Mouse (Mus musculus) forebrain, embryonic 13.5 days (tissue): ENCODE measurements around the gene Igsf21. TPM values are rescaled to one million over a fixed set of nuclear protein-coding genes. Genes with fewer than 3 reads are reported as not detected.

Source experiments
- ATAC-seq: fragments of 200-750 bp; cut with Nextera tagmentation; 2 replicates; pipeline ENCODE4 v1.8.0; 2017
- H3K27ac ChIP-seq: fragments of 300-500 bp; sonication (generic); 2 replicates; pipeline ENCODE4 v1.5.1; 2015; ENCODE audit warnings: inconsistent platforms, mild to moderate bottlenecking, moderate library complexity
- H3K27me3 ChIP-seq: fragments of 300-500 bp; sonication (generic); 2 replicates; pipeline ENCODE4 v1.6.1; 2015; ENCODE audit warnings: mild to moderate bottlenecking, inconsistent platforms
- H3K36me3 ChIP-seq: fragments of 300-500 bp; sonication (generic); 2 replicates; pipeline ENCODE4 v1.6.1; 2015; ENCODE audit warnings: mild to moderate bottlenecking, inconsistent platforms; ENCODE audit not compliant: poor library complexity, severe bottlenecking
- H3K4me1 ChIP-seq: fragments of 300-500 bp; sonication (generic); 2 replicates; pipeline ENCODE4 v1.6.1; 2015; ENCODE audit warnings: inconsistent platforms
- H3K4me2 ChIP-seq: fragments of 300-500 bp; sonication (generic); 2 replicates; pipeline ENCODE4 v1.6.1; 2015; ENCODE audit warnings: inconsistent platforms, mild to moderate bottlenecking, moderate library complexity
- H3K4me3 ChIP-seq: fragments of 300-500 bp; sonication (generic); 2 replicates; pipeline ENCODE4 v1.5.1; 2015; ENCODE audit warnings: mild to moderate bottlenecking, inconsistent platforms
- H3K9ac ChIP-seq: fragments of 300-500 bp; sonication (generic); 2 replicates; pipeline ENCODE4 v1.6.1; 2015; ENCODE audit warnings: mild to moderate bottlenecking, inconsistent platforms
- H3K9me3 ChIP-seq: fragments of 300-500 bp; sonication (generic); replicated peaks from 2 replicates; pipeline ENCODE4 v1.6.1; 2016; ENCODE audit warnings: inconsistent platforms
- WGBS: fragments of 180-500 bp; shearing (Covaris S2); methylation state at CpG from one replicate; pipeline ENCODE4 v1.1.7; 2015; 5-methylcytosine and 5-hydroxymethylcytosine counted together
- polyA plus RNA-seq: library from polyadenylated mRNA; unstranded; fragments of >200 nt; fragmentation: Nextera tagmentation; extraction: Ambion mirVana; gene quantifications from 2 replicates; pipeline ENCODE4 v1.2.1, GENCODE M21; 2015

Gene Igsf21
- polyA plus RNA-seq, 1 experiment from 2014 or later: 28.6 TPM

- Histone ChIP-seq H3K4me1 (peaks cover 22% of the 10 kb centered on the region), H3K4me3 (no peak overlapping the region), H3K9me3 (no peaks in the 10 kb centered on the region), H3K9ac (0 out of 2 replicates have a peak overlapping the region, but pooled peaks have one; percentile 26), H3K4me2 (no peak overlapping the region), H3K27me3 (no peaks in the 10 kb centered on the region), H3K36me3 (no peaks in the 10 kb centered on the region), H3K27ac (peak overlapping the region; percentile 55)
- peak; percentile 65 for ATAC-seq
- 45% methylated on average over 11 of the region's 11 CpGs for WGBS
Measured at GRCm38 (mm10) chr4:140084521-140085011, 162.0 kb downstream of the Igsf21 start.

- Histone ChIP-seq H3K4me2 (no peak overlapping the region), H3K9me3 (no peaks in the 10 kb centered on the region), H3K27me3 (no peaks in the 10 kb centered on the region), H3K36me3 (no peaks in the 10 kb centered on the region), H3K4me3 (no peak overlapping the region), H3K27ac (peak overlapping the region; percentile 55; the same call in 1 of the 2 replicates), H3K4me1 (peaks cover 22% of the 10 kb centered on the region), H3K9ac (0 out of 2 replicates have a peak overlapping the region, but pooled peaks have one; percentile 26)
- ATAC-seq: no peak
- WGBS: 84% methylated on average over 5 of the region's 5 CpGs
Measured at GRCm38 (mm10) chr4:140084064-140084463, 162.5 kb downstream of the Igsf21 start.

GRCm38 (mm10) chr4:140078416-140078815 lies 168.2 kb downstream of the Igsf21 start:
- Histone ChIP-seq H3K4me3 (no peak overlapping the region), H3K4me2 (no peak overlapping the region), H3K36me3 (no peaks in the 10 kb centered on the region), H3K27me3 (no peaks in the 10 kb centered on the region), H3K9me3 (no peaks in the 10 kb centered on the region), H3K9ac (no peak overlapping the region), H3K27ac (no peak overlapping the region), H3K4me1 (peaks cover 33% of the 10 kb centered on the region)
- WGBS: 88% methylated on average over 5 of the region's 5 CpGs
- no peak for ATAC-seq

- Histone ChIP-seq H3K27me3 (no peaks in the 10 kb centered on the region), H3K9me3 (no peaks in the 10 kb centered on the region), H3K9ac (no peak overlapping the region), H3K4me2 (peak overlapping the region; percentile 6), H3K4me3 (no peak overlapping the region), H3K4me1 (peaks cover 37% of the 10 kb centered on the region), H3K27ac (peak overlapping the region; percentile 86), H3K36me3 (no peaks in the 10 kb centered on the region)
- 73% methylated on average over 8 of the region's 8 CpGs for WGBS
- ATAC-seq: no peak
Measured at GRCm38 (mm10) chr4:140077615-140078014, 169.0 kb downstream of the Igsf21 start.

GRCm38 (mm10) chr4:140076852-140077563 lies 169.6 kb downstream of the Igsf21 start:
- peak; percentile 86 for ATAC-seq

GRCm38 (mm10) chr4:140076428-140076827 lies 170.2 kb downstream of the Igsf21 start:
- H3K27ac ChIP-seq: peak overlapping the region; percentile 86
- 74% methylated on average over 6 of the region's 6 CpGs for WGBS
- H3K4me3 ChIP-seq: no peak overlapping the region
- H3K4me2 ChIP-seq: peak overlapping the region; percentile 6; the same call in 1 of the 2 replicates
- H3K36me3 ChIP-seq: no peaks in the 10 kb centered on the region
- ATAC-seq: peak; percentile 7; the same call in 1 of the 2 replicates
- peaks cover 35% of the 10 kb centered on the region for H3K4me1 ChIP-seq
- no peaks in the 10 kb centered on the region for H3K27me3 ChIP-seq
- 0 out of 2 replicates have a peak overlapping the region, but pooled peaks have one; percentile 18 for H3K9ac ChIP-seq
- H3K9me3 ChIP-seq: no peaks in the 10 kb centered on the region

More at GRCm38 (mm10) chr4:140076852-140077563, 169.6 kb downstream of the Igsf21 start:
- Histone ChIP-seq H3K4me3 (no peak overlapping the region), H3K27ac (peak overlapping the region; percentile 86), H3K4me1 (peaks cover 37% of the 10 kb centered on the region), H3K4me2 (peak overlapping the region; percentile 6), H3K9ac (no peak overlapping the region), H3K36me3 (no peaks in the 10 kb centered on the region), H3K27me3 (no peaks in the 10 kb centered on the region), H3K9me3 (no peaks in the 10 kb centered on the region)
- 33% methylated on average over 12 of the region's 12 CpGs for WGBS

- Histone ChIP-seq H3K9ac (no peak overlapping the region), H3K27me3 (no peaks in the 10 kb centered on the region), H3K4me2 (no peak overlapping the region), H3K9me3 (no peaks in the 10 kb centered on the region), H3K27ac (peak overlapping the region; percentile 77; the same call in 1 of the 2 replicates), H3K4me3 (no peak overlapping the region), H3K4me1 (peaks cover 29% of the 10 kb centered on the region), H3K36me3 (no peaks in the 10 kb centered on the region)
- 22% methylated on average over 17 of the region's 17 CpGs for WGBS
- no peak for ATAC-seq
Measured at GRCm38 (mm10) chr4:140071047-140071446, 175.5 kb downstream of the Igsf21 start.

- H3K4me1 ChIP-seq: peaks cover 29% of the 10 kb centered on the region
Measured at GRCm38 (mm10) chr4:140070331-140070652, 176.3 kb downstream of the Igsf21 start.

GRCm38 (mm10) chr4:140069563-140070330 lies 176.8 kb downstream of the Igsf21 start:
- no peaks in the 10 kb centered on the region for H3K9me3 ChIP-seq
- no peaks in the 10 kb centered on the region for H3K27me3 ChIP-seq
- H3K4me1 ChIP-seq: peaks cover 29% of the 10 kb centered on the region
- H3K9ac ChIP-seq: no peak overlapping the region
- H3K4me2 ChIP-seq: peak overlapping the region; percentile 24; the same call in 1 of the 2 replicates
- no peaks in the 10 kb centered on the region for H3K36me3 ChIP-seq
- peak; percentile 96 for ATAC-seq
- peak overlapping the region; percentile 77 for H3K27ac ChIP-seq
- no peak overlapping the region for H3K4me3 ChIP-seq
- WGBS: 6% methylated on average over 15 of the region's 15 CpGs

More at GRCm38 (mm10) chr4:140070331-140070652, 176.3 kb downstream of the Igsf21 start:
- Histone ChIP-seq H3K27me3 (no peaks in the 10 kb centered on the region), H3K9me3 (no peaks in the 10 kb centered on the region), H3K27ac (peak overlapping the region; percentile 77), H3K4me2 (0 out of 2 replicates have a peak overlapping the region, but pooled peaks have one; percentile 22), H3K9ac (no peak overlapping the region), H3K4me3 (no peak overlapping the region), H3K36me3 (no peaks in the 10 kb centered on the region)
- ATAC-seq: peak; percentile 42; the same call in 1 of the 2 replicates
- 33% methylated on average over 10 of the region's 10 CpGs for WGBS

GRCm38 (mm10) chr4:140068468-140068867 lies 178.1 kb downstream of the Igsf21 start:
- Histone ChIP-seq H3K4me1 (peaks cover 29% of the 10 kb centered on the region), H3K36me3 (no peaks in the 10 kb centered on the region), H3K27me3 (no peaks in the 10 kb centered on the region), H3K9ac (no peak overlapping the region), H3K4me2 (no peak overlapping the region), H3K27ac (no peak overlapping the region), H3K9me3 (no peaks in the 10 kb centered on the region), H3K4me3 (no peak overlapping the region)
- WGBS: 93% methylated on average over 6 of the region's 6 CpGs
- no peak for ATAC-seq

GRCm38 (mm10) chr4:140066011-140066410 lies 180.6 kb downstream of the Igsf21 start:
- 88% methylated on average over 12 of the region's 12 CpGs for WGBS
- ATAC-seq: no peak
- no peak overlapping the region for H3K4me3 ChIP-seq
- H3K4me1 ChIP-seq: peaks cover 20% of the 10 kb centered on the region
- H3K9ac ChIP-seq: no peak overlapping the region
- no peaks in the 10 kb centered on the region for H3K36me3 ChIP-seq
- no peaks in the 10 kb centered on the region for H3K27me3 ChIP-seq
- no peak overlapping the region for H3K27ac ChIP-seq
- no peak overlapping the region for H3K4me2 ChIP-seq
- H3K9me3 ChIP-seq: no peaks in the 10 kb centered on the region

GRCm38 (mm10) chr4:140063153-140063671 lies 183.4 kb downstream of the Igsf21 start:
- 81% methylated on average over 13 of the region's 13 CpGs for WGBS
- no peak for ATAC-seq
- H3K9ac ChIP-seq: no peak overlapping the region
- H3K9me3 ChIP-seq: no peaks in the 10 kb centered on the region
- H3K4me2 ChIP-seq: no peak overlapping the region
- H3K27me3 ChIP-seq: no peaks in the 10 kb centered on the region
- no peak overlapping the region for H3K4me3 ChIP-seq
- H3K36me3 ChIP-seq: no peaks in the 10 kb centered on the region
- H3K4me1 ChIP-seq: no peaks in the 10 kb centered on the region
- H3K27ac ChIP-seq: no peak overlapping the region
